Mouse (Mus musculus): ENCODE measurements around the gene Vmn1r4. TPM values are rescaled to one million over a fixed set of nuclear protein-coding genes. Genes with fewer than 3 reads are reported as not detected.
A peak's percentile ranks its signal among the peaks of the same experiment; 100 is the strongest.

Vmn1r4 gene
- polyA plus RNA-seq, 2 experiments = 0.11 to 0.13 TPM

DNA sequence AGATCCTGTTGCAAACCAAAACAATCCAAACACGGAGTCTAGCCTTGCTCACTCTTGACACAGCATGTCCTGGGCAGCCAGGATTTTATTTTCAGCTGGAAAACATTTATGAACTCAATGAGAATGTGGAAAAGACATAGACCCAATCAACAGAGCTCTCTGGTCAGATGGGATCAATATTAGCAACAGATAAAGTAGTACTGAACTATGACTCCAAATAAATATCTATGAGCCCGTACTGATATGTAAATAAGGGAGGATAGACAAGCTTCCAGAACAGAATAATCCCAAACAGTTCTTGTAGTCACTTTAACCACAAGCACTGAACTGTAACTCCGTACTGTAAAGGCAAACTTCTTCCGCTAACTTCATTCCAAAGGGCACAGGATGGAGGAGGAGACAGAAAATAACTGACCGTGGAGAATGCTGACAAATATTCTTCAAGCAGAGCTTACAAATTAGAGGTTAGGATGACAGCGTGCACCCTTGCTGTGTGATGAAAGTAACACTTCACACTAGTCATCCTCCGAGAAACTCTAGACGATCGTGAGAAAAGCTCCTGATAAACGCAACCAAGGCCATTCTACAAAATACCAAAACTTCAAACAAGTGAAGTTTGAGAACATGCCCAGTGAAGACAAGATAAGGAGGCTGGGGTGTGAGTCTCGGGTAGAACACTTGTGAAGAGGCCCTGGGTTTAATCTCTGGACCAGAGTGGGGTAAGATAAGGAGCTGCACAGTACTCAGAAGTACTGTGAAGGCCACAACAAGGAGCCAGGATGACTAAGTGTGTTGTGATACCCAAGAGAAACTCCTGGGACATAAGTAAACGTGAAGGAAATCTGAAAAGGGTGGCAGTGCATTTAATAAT, 3.4 kb upstream of the Vmn1r4 start:
- Histone ChIP-seq H3K9me3 (ENCODE audit: control insufficient read depth, low read length) (no peaks in the 10 kb centered on the region), H3K27ac (peak overlapping the region; percentile 99), H3K9ac (replicated peaks) (peak overlapping the region; percentile 96), H3K4me3 (ENCODE audit: insufficient read depth in 1 of 2, low read depth in 2 of 2, low read length in 2 of 2) (peak overlapping the region; percentile 67 to 92), H3K4me1 (replicated peaks; ENCODE audit: control insufficient read depth in 2 of 2, insufficient read depth in 2 of 2, low read length in 1 of 2) (peaks cover 65 to 68% of the 10 kb centered on the region in 2 experiments), H3K36me3 (replicated peaks; ENCODE audit: control insufficient read depth, insufficient read depth, low read depth) (peaks cover 3% of the 10 kb centered on the region; the same call in 1 of the 2 replicates), H3K4me2 (ENCODE audit: low read depth) (peak overlapping the region; percentile 89), H3K27me3 (ENCODE audit: control insufficient read depth, insufficient read depth, low read length) (no peaks in the 10 kb centered on the region)
- WGBS (ENCODE audit: insufficient replicate concordance) = 16% methylated on average over 12 of the region's 12 CpGs
- ATAC-seq (ENCODE audit: insufficient read depth) (peak; percentile 67), DNase-seq (ENCODE audit: low read depth in 3 of 3, low spot score in 3 of 3) (peak; percentile 82 to 85 (median 84))
- TF ChIP-seq EP300 (IDR thresholded peaks at IDR 0.05; ENCODE audit: low read depth) (peak; percentile 90), CTCF (IDR thresholded peaks at IDR 0.05; ENCODE audit: low read depth) (no peak)

- Histone ChIP-seq H3K4me2 (ENCODE audit: low read depth) (peak overlapping the region; percentile 89), H3K9me3 (ENCODE audit: control insufficient read depth, low read length) (no peaks in the 10 kb centered on the region), H3K9ac (replicated peaks) (peak overlapping the region; percentile 96), H3K4me3 (ENCODE audit: insufficient read depth in 1 of 2, low read depth in 2 of 2, low read length in 2 of 2) (peak overlapping the region; percentile 76 to 92), H3K4me1 (replicated peaks; ENCODE audit: control insufficient read depth in 2 of 2, insufficient read depth in 2 of 2, low read length in 1 of 2) (peaks cover 38 to 42% of the 10 kb centered on the region in 2 experiments), H3K27ac (peak overlapping the region; percentile 73), H3K36me3 (replicated peaks; ENCODE audit: control insufficient read depth, insufficient read depth, low read depth) (no peaks in the 10 kb centered on the region), H3K27me3 (ENCODE audit: control insufficient read depth, insufficient read depth, low read length) (no peaks in the 10 kb centered on the region)
- ATAC-seq (ENCODE audit: insufficient read depth) = peak; percentile 54
- peak in 2 of 3 experiments; percentile 61 to 63 for DNase-seq (ENCODE audit: low read depth in 3 of 3, low spot score in 3 of 3)
- under 1% methylated on average over 25 of the region's 25 CpGs for WGBS (ENCODE audit: insufficient replicate concordance)
- TF ChIP-seq EP300 (IDR thresholded peaks at IDR 0.05; ENCODE audit: low read depth) (peak; percentile 59), CTCF (IDR thresholded peaks at IDR 0.05; ENCODE audit: low read depth) (no peak)
Measured at GRCm38 (mm10) chr6:56923331-56923725, 487 bp upstream of the Vmn1r4 start.

DNA sequence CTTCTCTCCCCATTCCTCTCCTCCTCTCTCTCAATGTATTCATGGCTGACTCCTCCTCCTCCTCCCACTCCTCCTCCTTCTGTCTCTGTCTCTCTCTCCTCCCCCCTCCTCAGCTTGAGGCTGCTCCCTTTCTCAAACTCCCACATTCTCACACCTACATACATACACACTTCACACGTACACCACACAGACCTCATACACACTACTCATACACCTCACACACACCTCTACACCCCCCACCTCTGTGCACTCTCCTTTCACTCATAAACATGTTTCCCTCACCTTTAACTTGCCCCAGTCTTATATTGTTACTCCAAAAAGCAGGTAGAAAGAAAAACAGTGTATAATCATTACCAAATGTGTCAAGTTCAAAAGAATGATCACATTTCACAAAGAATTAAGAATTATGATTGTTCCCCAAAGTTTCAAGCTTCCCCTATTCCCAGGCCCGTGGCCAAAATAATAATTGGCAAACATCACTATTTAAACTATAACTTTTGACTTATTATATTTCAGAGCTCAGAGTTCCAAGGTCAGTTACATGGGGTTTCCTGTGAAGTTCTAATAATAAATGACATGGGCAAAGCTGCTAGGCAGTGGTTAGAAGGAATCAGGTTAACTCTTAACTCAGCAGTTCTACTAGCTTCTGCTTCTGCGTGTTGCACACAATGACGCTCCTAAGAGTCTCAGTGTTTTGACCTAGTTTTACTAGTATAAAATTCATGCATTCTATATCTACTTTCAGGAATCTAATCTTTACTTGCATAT, 8.0 kb downstream of the Vmn1r4 start:
- Histone ChIP-seq H3K27me3 (ENCODE audit: control insufficient read depth, insufficient read depth, low read length) (no peaks in the 10 kb centered on the region; the same call in 1 of the 2 replicates), H3K4me2 (ENCODE audit: low read depth) (no peak overlapping the region), H3K4me1 (replicated peaks; ENCODE audit: control insufficient read depth in 2 of 2, insufficient read depth in 2 of 2, low read length in 1 of 2) (no peaks in the 10 kb centered on the region), H3K9me3 (ENCODE audit: control insufficient read depth, low read length) (no peaks in the 10 kb centered on the region), H3K4me3 (ENCODE audit: insufficient read depth in 1 of 2, low read depth in 2 of 2, low read length in 2 of 2) (no peak overlapping the region), H3K9ac (replicated peaks) (no peak overlapping the region), H3K36me3 (replicated peaks; ENCODE audit: control insufficient read depth, insufficient read depth, low read depth) (no peaks in the 10 kb centered on the region), H3K27ac (no peak overlapping the region)
- no peak for TF ChIP-seq CTCF (IDR thresholded peaks at IDR 0.05; ENCODE audit: low read depth)
- no peak for TF ChIP-seq EP300 (IDR thresholded peaks at IDR 0.05; ENCODE audit: low read depth)
- 49% methylated on average over 4 of the region's 4 CpGs for WGBS (ENCODE audit: insufficient replicate concordance)
- no peak for ATAC-seq (ENCODE audit: insufficient read depth)
- no peak for DNase-seq (ENCODE audit: low read depth in 3 of 3, low spot score in 3 of 3)

- ATAC-seq (ENCODE audit: insufficient read depth) (no peak), DNase-seq (ENCODE audit: low read depth in 3 of 3, low spot score in 3 of 3) (no peak)
- Histone ChIP-seq H3K4me3 (ENCODE audit: insufficient read depth in 1 of 2, low read depth in 2 of 2, low read length in 2 of 2) (no peak overlapping the region), H3K4me1 (replicated peaks; ENCODE audit: control insufficient read depth in 2 of 2, insufficient read depth in 2 of 2, low read length in 1 of 2) (no peaks in the 10 kb centered on the region), H3K36me3 (replicated peaks; ENCODE audit: control insufficient read depth, insufficient read depth, low read depth) (no peaks in the 10 kb centered on the region), H3K27ac (no peak overlapping the region), H3K9ac (replicated peaks) (no peak overlapping the region), H3K4me2 (ENCODE audit: low read depth) (no peak overlapping the region), H3K27me3 (ENCODE audit: control insufficient read depth, insufficient read depth, low read length) (no peaks in the 10 kb centered on the region; the same call in 1 of the 2 replicates), H3K9me3 (ENCODE audit: control insufficient read depth, low read length) (no peaks in the 10 kb centered on the region)
- TF ChIP-seq CTCF (IDR thresholded peaks at IDR 0.05; ENCODE audit: low read depth) (no peak), EP300 (IDR thresholded peaks at IDR 0.05; ENCODE audit: low read depth) (no peak)
- 34% methylated on average over 2 of the region's 2 CpGs for WGBS (ENCODE audit: insufficient replicate concordance)
Measured at GRCm38 (mm10) chr6:56932464-56932863, 8.6 kb downstream of the Vmn1r4 start.

DNA sequence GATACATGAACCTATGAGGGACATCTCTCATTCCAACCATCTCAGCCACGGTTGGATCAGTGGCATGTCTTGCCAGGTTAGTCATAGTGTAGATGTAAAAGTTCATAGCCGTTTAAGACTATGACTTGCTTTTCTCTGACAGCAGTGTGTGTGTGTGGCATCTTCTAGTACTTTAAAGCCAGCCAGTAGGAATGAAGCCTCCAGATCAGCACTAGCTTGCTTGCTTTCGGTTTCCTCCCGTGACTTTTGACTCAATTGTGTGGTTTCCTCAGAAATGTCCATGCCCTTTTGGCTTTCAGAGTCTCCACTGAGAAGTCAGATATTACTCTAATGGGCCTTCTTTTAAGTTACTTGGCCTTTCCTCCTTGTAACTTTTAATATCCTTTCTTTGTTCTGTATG, 10.6 kb downstream of the Vmn1r4 start:
- Histone ChIP-seq H3K36me3 (replicated peaks; ENCODE audit: control insufficient read depth, insufficient read depth, low read depth) (no peaks in the 10 kb centered on the region), H3K4me3 (ENCODE audit: insufficient read depth in 1 of 2, low read depth in 2 of 2, low read length in 2 of 2) (no peak overlapping the region), H3K27ac (no peak overlapping the region), H3K9me3 (ENCODE audit: control insufficient read depth, low read length) (no peaks in the 10 kb centered on the region), H3K9ac (replicated peaks) (no peak overlapping the region), H3K4me2 (ENCODE audit: low read depth) (no peak overlapping the region), H3K27me3 (ENCODE audit: control insufficient read depth, insufficient read depth, low read length) (no peaks in the 10 kb centered on the region; the same call in 1 of the 2 replicates), H3K4me1 (replicated peaks; ENCODE audit: control insufficient read depth in 2 of 2, insufficient read depth in 2 of 2, low read length in 1 of 2) (no peaks in the 10 kb centered on the region)
- DNase-seq (ENCODE audit: low read depth in 3 of 3, low spot score in 3 of 3) (no peak), ATAC-seq (ENCODE audit: insufficient read depth) (no peak)
- 55% methylated on average over 4 of the region's 4 CpGs for WGBS (ENCODE audit: insufficient replicate concordance)
- TF ChIP-seq CTCF (IDR thresholded peaks at IDR 0.05; ENCODE audit: low read depth) = no peak
- TF ChIP-seq EP300 (IDR thresholded peaks at IDR 0.05; ENCODE audit: low read depth) = no peak

Measured in liver, embryonic 14.5 days (tissue).